Mouse (Mus musculus) limb, embryonic 15.5 days (tissue): ENCODE data around the gene Borcs5. TPM values are rescaled to one million over a fixed set of nuclear protein-coding genes. Genes with fewer than 3 reads are reported as not detected.

Experiments
- ATAC-seq: fragments of 200-750 bp; cut with Nextera tagmentation; 2 replicates; pipeline ENCODE4 v1.8.0; 2017; ENCODE audit warnings: low read depth, moderate TSS enrichment; ENCODE audit not compliant: insufficient number of reproducible peaks, low FRiP score, low TSS enrichment
- H3K27ac ChIP-seq: fragments of 300-500 bp; sonication (generic); 2 replicates; pipeline ENCODE4 v1.5.1; 2015; ENCODE audit warnings: moderate library complexity, mild to moderate bottlenecking, inconsistent platforms
- H3K27me3 ChIP-seq: fragments of 300-500 bp; sonication (generic); 2 replicates; pipeline ENCODE4 v1.6.1; 2015; ENCODE audit warnings: inconsistent platforms
- H3K36me3 ChIP-seq: fragments of 300-500 bp; sonication (generic); 2 replicates; pipeline ENCODE4 v1.6.1; 2015; ENCODE audit warnings: inconsistent platforms
- H3K4me1 ChIP-seq: fragments of 300-500 bp; sonication (generic); 2 replicates; pipeline ENCODE4 v1.6.1; 2015; ENCODE audit warnings: inconsistent platforms
- H3K4me2 ChIP-seq: fragments of 300-500 bp; sonication (generic); 2 replicates; pipeline ENCODE4 v1.6.1; 2015; ENCODE audit warnings: mild to moderate bottlenecking, inconsistent platforms
- H3K4me3 ChIP-seq: fragments of 300-500 bp; sonication (generic); 2 replicates; pipeline ENCODE4 v1.5.1; 2015; ENCODE audit warnings: mild to moderate bottlenecking, inconsistent platforms
- H3K9ac ChIP-seq: fragments of 300-500 bp; sonication (generic); 2 replicates; pipeline ENCODE4 v1.6.1; 2015; ENCODE audit warnings: inconsistent platforms
- H3K9me3 ChIP-seq: fragments of 300-500 bp; sonication (generic); 2 replicates; pipeline ENCODE4 v1.6.1; 2016; ENCODE audit warnings: inconsistent platforms
- WGBS: fragments of 180-500 bp; shearing (Covaris S2); methylation state at CpG from one replicate; pipeline ENCODE4 v1.1.7; 2015; 5-methylcytosine and 5-hydroxymethylcytosine counted together
- polyA plus RNA-seq: library from polyadenylated mRNA; unstranded; fragments of >200 nt; fragmentation: Nextera tagmentation; extraction: Ambion mirVana; gene quantifications from 2 replicates; pipeline ENCODE4 v1.2.1, GENCODE M21; 2015

Borcs5 gene
- polyA plus RNA-seq, 1 experiment from 2014 or later, result 20.9 TPM

GRCm38 (mm10) chr6:134610380-134610779 is 28.9 kb upstream of the Borcs5 start:
- no peak for ATAC-seq
- 82% methylated on average over 9 of the region's 9 CpGs for WGBS
- Histone ChIP-seq H3K27ac (no peak overlapping the region), H3K4me2 (no peak overlapping the region), H3K9ac (no peak overlapping the region), H3K4me1 (peaks cover 17% of the 10 kb centered on the region), H3K4me3 (no peak overlapping the region), H3K9me3 (no peaks in the 10 kb centered on the region), H3K36me3 (no peaks in the 10 kb centered on the region), H3K27me3 (no peaks in the 10 kb centered on the region)

GRCm38 (mm10) chr6:134611896-134612295 is 27.4 kb upstream of the Borcs5 start:
- Histone ChIP-seq H3K4me3 (no peak overlapping the region), H3K4me2 (no peak overlapping the region), H3K9ac (no peak overlapping the region), H3K27me3 (no peaks in the 10 kb centered on the region), H3K36me3 (no peaks in the 10 kb centered on the region), H3K4me1 (peaks cover 8% of the 10 kb centered on the region), H3K27ac (no peak overlapping the region), H3K9me3 (no peaks in the 10 kb centered on the region)
- no peak for ATAC-seq
- WGBS, result 68% methylated on average over 13 of the region's 13 CpGs

GRCm38 (mm10) chr6:134614322-134614721 is 25.0 kb upstream of the Borcs5 start:
- H3K4me1 ChIP-seq, result no peaks in the 10 kb centered on the region
- H3K27ac ChIP-seq, result no peak overlapping the region; the same call in 1 of the 2 replicates
- H3K9ac ChIP-seq, result no peak overlapping the region

GRCm38 (mm10) chr6:134614723-134615648 is 24.3 kb upstream of the Borcs5 start:
- Histone ChIP-seq H3K4me3 (peak overlapping the region; percentile 12), H3K4me2 (peak overlapping the region; percentile 19), H3K36me3 (no peaks in the 10 kb centered on the region), H3K27me3 (no peaks in the 10 kb centered on the region), H3K27ac (no peak overlapping the region), H3K4me1 (no peaks in the 10 kb centered on the region), H3K9ac (no peak overlapping the region), H3K9me3 (no peaks in the 10 kb centered on the region)
- ATAC-seq, result peak; percentile 40; the same call in 1 of the 2 replicates
- 12% methylated on average over 16 of the region's 16 CpGs for WGBS

More at GRCm38 (mm10) chr6:134614322-134614721, 25.0 kb upstream of the Borcs5 start:
- 75% methylated on average over 4 of the region's 4 CpGs for WGBS
- Histone ChIP-seq H3K27me3 (no peaks in the 10 kb centered on the region), H3K4me3 (no peak overlapping the region), H3K36me3 (no peaks in the 10 kb centered on the region), H3K4me2 (no peak overlapping the region), H3K9me3 (no peaks in the 10 kb centered on the region)
- ATAC-seq, result no peak

GRCm38 (mm10) chr6:134617589-134617988 is 21.7 kb upstream of the Borcs5 start:
- Histone ChIP-seq H3K9ac (no peak overlapping the region), H3K36me3 (no peaks in the 10 kb centered on the region), H3K4me1 (0 out of 2 replicates have a peak, but pooled peaks cover 3% of the 10 kb centered on the region), H3K27me3 (no peaks in the 10 kb centered on the region), H3K27ac (no peak overlapping the region), H3K4me2 (no peak overlapping the region), H3K9me3 (no peaks in the 10 kb centered on the region), H3K4me3 (no peak overlapping the region)
- no peak for ATAC-seq
- WGBS, result 45% methylated on average over 3 of the region's 3 CpGs

GRCm38 (mm10) chr6:134620129-134620528 is 19.2 kb upstream of the Borcs5 start:
- ATAC-seq, result no peak
- no peaks in the 10 kb centered on the region for H3K9me3 ChIP-seq
- no peaks in the 10 kb centered on the region for H3K27me3 ChIP-seq
- H3K36me3 ChIP-seq, result no peaks in the 10 kb centered on the region
- no peak overlapping the region for H3K27ac ChIP-seq
- H3K4me2 ChIP-seq, result no peak overlapping the region
- H3K4me1 ChIP-seq, result peaks cover 3% of the 10 kb centered on the region; the same call in 1 of the 2 replicates
- no peak overlapping the region for H3K4me3 ChIP-seq
- no peak overlapping the region for H3K9ac ChIP-seq
- 67% methylated on average over 3 of the region's 3 CpGs for WGBS

- no peak overlapping the region for H3K4me3 ChIP-seq
- 64% methylated on average over 6 of the region's 6 CpGs for WGBS
- no peaks in the 10 kb centered on the region for H3K27me3 ChIP-seq
- H3K9me3 ChIP-seq, result no peaks in the 10 kb centered on the region
- ATAC-seq, result no peak
- no peak overlapping the region for H3K27ac ChIP-seq
- no peak overlapping the region for H3K9ac ChIP-seq
- H3K4me2 ChIP-seq, result no peak overlapping the region
- no peaks in the 10 kb centered on the region for H3K36me3 ChIP-seq
- H3K4me1 ChIP-seq, result peaks cover 3% of the 10 kb centered on the region; the same call in 1 of the 2 replicates
Measured at GRCm38 (mm10) chr6:134620846-134621551, 18.3 kb upstream of the Borcs5 start.

- Histone ChIP-seq H3K4me2 (no peak overlapping the region), H3K4me1 (peaks cover 3% of the 10 kb centered on the region; the same call in 1 of the 2 replicates), H3K4me3 (no peak overlapping the region), H3K27ac (no peak overlapping the region), H3K27me3 (no peaks in the 10 kb centered on the region), H3K9ac (no peak overlapping the region), H3K9me3 (no peaks in the 10 kb centered on the region), H3K36me3 (no peaks in the 10 kb centered on the region)
- no peak for ATAC-seq
- 80% methylated on average over 14 of the region's 14 CpGs for WGBS
Measured at GRCm38 (mm10) chr6:134621552-134621949, 17.8 kb upstream of the Borcs5 start.

GRCm38 (mm10) chr6:134625431-134625830 is 13.9 kb upstream of the Borcs5 start:
- H3K4me2 ChIP-seq, result no peak overlapping the region
- whole genome bisulfite sequencing, result 61% methylated on average over 12 of the region's 12 CpGs
- no peak overlapping the region for H3K9ac ChIP-seq
- ATAC-seq, result no peak
- H3K36me3 ChIP-seq, result no peaks in the 10 kb centered on the region
- no peak overlapping the region for H3K27ac ChIP-seq
- H3K4me3 ChIP-seq, result no peak overlapping the region
- H3K27me3 ChIP-seq, result no peaks in the 10 kb centered on the region
- H3K4me1 ChIP-seq, result peaks cover 3% of the 10 kb centered on the region; the same call in 1 of the 2 replicates
- H3K9me3 ChIP-seq, result no peaks in the 10 kb centered on the region

GRCm38 (mm10) chr6:134626564-134626963 is 12.7 kb upstream of the Borcs5 start:
- 0 out of 2 replicates have a peak, but pooled peaks cover 4% of the 10 kb centered on the region for H3K27me3 ChIP-seq
- no peaks in the 10 kb centered on the region for H3K9me3 ChIP-seq
- no peak for ATAC-seq
- H3K4me3 ChIP-seq, result no peak overlapping the region
- no peak overlapping the region for H3K9ac ChIP-seq
- no peak overlapping the region for H3K4me2 ChIP-seq
- H3K4me1 ChIP-seq, result peaks cover 3% of the 10 kb centered on the region; the same call in 1 of the 2 replicates
- no peak overlapping the region for H3K27ac ChIP-seq
- no peaks in the 10 kb centered on the region for H3K36me3 ChIP-seq
- 85% methylated on average over 1 of the region's 1 CpGs for WGBS

- H3K9ac ChIP-seq, result no peak overlapping the region
- no peak overlapping the region for H3K4me3 ChIP-seq
- ATAC-seq, result no peak
- no peaks in the 10 kb centered on the region for H3K9me3 ChIP-seq
- no peaks in the 10 kb centered on the region for H3K36me3 ChIP-seq
- peaks cover 10% of the 10 kb centered on the region for H3K4me1 ChIP-seq
- WGBS, result 61% methylated on average over 9 of the region's 9 CpGs
- H3K27ac ChIP-seq, result peak overlapping the region; percentile 22; the same call in 1 of the 2 replicates
- no peak overlapping the region for H3K4me2 ChIP-seq
- H3K27me3 ChIP-seq, result peaks cover 14% of the 10 kb centered on the region
Measured at GRCm38 (mm10) chr6:134630447-134630846, 8.9 kb upstream of the Borcs5 start.
